Mouse (Mus musculus) MEL (cell line): ENCODE measurements around the gene Fut2.

Experiments
- CTCF ChIP-seq, 3 experiments: IDR thresholded peaks in 2 of 3; conservative IDR thresholded peaks in 1 of 3; 2 replicates each; pipeline ENCODE4 v1.5.1; 2011 to 2012; ENCODE audit warnings: low read length in 3 of 3, low read depth in 2 of 3, mild to moderate bottlenecking in 2 of 3, improper control_type of control experiment in 1 of 3, inconsistent platforms in 1 of 3, mixed read lengths in 1 of 3, moderate library complexity in 1 of 3; ENCODE audit not compliant: control insufficient read depth in 1 of 3, insufficient read depth in 1 of 3, poor library complexity in 1 of 3, severe bottlenecking in 1 of 3
- E2F4 ChIP-seq: IDR thresholded peaks from 2 replicates; pipeline ENCODE4 v1.6.1; 2011; ENCODE audit warnings: low read depth, low read length, improper control_type of control experiment, borderline replicate concordance
- EP300 ChIP-seq, 2 experiments: IDR thresholded peaks; 2 replicates each; pipeline ENCODE4 v1.6.1; 2011; ENCODE audit warnings: improper control_type of control experiment in 2 of 2, low read length in 2 of 2, low read depth in 1 of 2, mild to moderate bottlenecking in 1 of 2
- GABPA ChIP-seq: IDR thresholded peaks from 2 replicates; pipeline ENCODE4 v1.6.1; 2012; ENCODE audit warnings: low read depth, mild to moderate bottlenecking, inconsistent platforms, low read length, improper control_type of control experiment, moderate library complexity
- MXI1 ChIP-seq: IDR thresholded peaks from 2 replicates; pipeline ENCODE4 v1.6.1; 2011; ENCODE audit warnings: mild to moderate bottlenecking, low read depth, low read length, improper control_type of control experiment
- POLR2A ChIP-seq, 2 experiments: IDR thresholded peaks; 2 replicates each; pipeline ENCODE4 v1.6.1; 2011 to 2012; ENCODE audit warnings: low read length in 2 of 2, mild to moderate bottlenecking in 2 of 2, control low read depth in 1 of 2, improper control_type of control experiment in 1 of 2, low read depth in 1 of 2, moderate library complexity in 1 of 2; ENCODE audit not compliant: control insufficient read depth in 1 of 2, insufficient read depth in 1 of 2, poor library complexity in 1 of 2
- USF1 ChIP-seq: IDR thresholded peaks from 2 replicates; pipeline ENCODE4 v1.6.1; 2014; ENCODE audit warnings: low read depth, mild to moderate bottlenecking, inconsistent platforms, low read length, improper control_type of control experiment, moderate library complexity

GRCm38 (mm10) chr7:45630064-45630907 is 35.9 kb downstream of the Fut2 start:
- TF ChIP-seq CTCF (IDR thresholded peaks at IDR 0.05 in 2 of 3, conservative IDR thresholded peaks at IDR 0.05 in 1 of 3; ENCODE audit: control insufficient read depth in 1 of 3, insufficient read depth in 1 of 3, low read depth in 2 of 3, low read length in 3 of 3, poor library complexity in 1 of 3, severe bottlenecking in 1 of 3) (no peak), MXI1 (no peak), EP300 (IDR thresholded peaks at IDR 0.05; ENCODE audit: low read depth in 1 of 2, low read length in 2 of 2) (no peak), E2F4 (no peak), POLR2A (IDR thresholded peaks at IDR 0.05; ENCODE audit: control insufficient read depth in 1 of 2, insufficient read depth in 1 of 2, low read depth in 1 of 2, low read length in 2 of 2, poor library complexity in 1 of 2) (no peak), USF1 (no peak), GABPA (no peak)
